Mouse (Mus musculus) kidney, adult 2 months (tissue): Measurements from ENCODE around the gene 5430419D17Rik. TPM values are rescaled to one million over a fixed set of nuclear protein-coding genes. Genes with fewer than 3 reads are reported as not detected.

ENCODE experiments used
- DNase-seq: peaks from one replicate; pipeline ENCODE4 v3.0.0; 2021
- H3K27ac ChIP-seq: fragments of 200-500 bp; 2 replicates; pipeline ENCODE4 v1.5.1; 2012; ENCODE audit warnings: low read depth, low read length, control low read depth, inconsistent platforms; ENCODE audit not compliant: insufficient read depth
- H3K27me3 ChIP-seq: fragments of 200-500 bp; replicated peaks from 2 replicates; pipeline ENCODE4 v1.6.1; 2012; ENCODE audit warnings: mild to moderate bottlenecking, moderate library complexity, low read length, inconsistent platforms; ENCODE audit not compliant: control insufficient read depth, insufficient read depth
- H3K36me3 ChIP-seq: fragments of 200-500 bp; 2 replicates; pipeline ENCODE4 v1.6.1; 2012; ENCODE audit warnings: mild to moderate bottlenecking, moderate library complexity, low read length, inconsistent platforms; ENCODE audit not compliant: control insufficient read depth, insufficient read depth
- H3K4me1 ChIP-seq: fragments of 200-500 bp; 2 replicates; pipeline ENCODE4 v1.6.1; 2011; ENCODE audit warnings: low read length; ENCODE audit not compliant: control insufficient read depth, insufficient read depth
- H3K4me3 ChIP-seq: fragments of 200-500 bp; 2 replicates; pipeline ENCODE4 v1.5.1; 2011; ENCODE audit warnings: mild to moderate bottlenecking, low read depth, low read length, control low read depth; ENCODE audit not compliant: insufficient read depth
- CTCF ChIP-seq: fragments of 200-500 bp; conservative IDR thresholded peaks from 2 replicates; pipeline ENCODE4 v1.5.1; 2011; ENCODE audit warnings: low read depth, mild to moderate bottlenecking, control low read depth, low read length, moderate library complexity, mixed read lengths; ENCODE audit not compliant: insufficient read depth, insufficient read length
- POLR2A ChIP-seq: fragments of 200-500 bp; IDR thresholded peaks from one replicate; pipeline ENCODE4 v1.6.1; 2011; ENCODE audit warnings: low read depth, low read length, control low read depth
- WGBS: fragments of 180-500 bp; shearing (Covaris S2); methylation state at CpG from one replicate; pipeline ENCODE4 v1.1.7; 2018; 5-methylcytosine and 5-hydroxymethylcytosine counted together
- polyA plus RNA-seq: library from polyadenylated mRNA; depleted of rRNA; stranded (reverse); fragments of >200 nt; gene quantifications from 2 replicates; pipeline ENCODE4 v1.2.3, GENCODE M21; 2012

5430419D17Rik gene
- polyA plus RNA-seq, 1 experiment = not detected

DNA sequence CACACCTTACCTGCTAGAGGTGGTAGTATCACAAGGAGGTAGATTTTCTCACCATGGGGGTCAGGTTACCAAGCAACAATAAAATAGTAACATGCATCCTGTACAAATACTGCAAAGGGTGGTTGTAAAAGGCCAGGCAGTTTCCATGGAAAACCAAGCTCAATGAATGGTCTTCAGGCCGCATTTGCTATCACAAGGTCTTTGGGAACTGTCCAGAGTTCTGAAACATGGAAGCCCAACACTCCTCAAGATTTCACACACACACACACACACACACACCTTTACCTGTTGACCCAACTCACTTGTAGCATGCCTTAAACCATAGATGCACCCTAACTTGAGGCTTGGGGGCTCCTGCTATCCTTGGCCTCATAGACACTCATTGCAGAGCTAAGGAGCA is 70.8 kb downstream of the 5430419D17Rik start:
- H3K4me1 ChIP-seq = no peaks in the 10 kb centered on the region
- WGBS = 5% methylated on average over 1 of the region's 1 CpGs
- TF ChIP-seq CTCF (no peak), POLR2A (no peak)

GRCm38 (mm10) chr7:131256841-131257240 is 82.6 kb downstream of the 5430419D17Rik start:
- WGBS = 92% methylated on average over 5 of the region's 5 CpGs

More for the DNA sequence above, 70.8 kb downstream of the 5430419D17Rik start:
- DNase-seq = no peak
- Histone ChIP-seq H3K27me3 (no peaks in the 10 kb centered on the region), H3K27ac (no peak overlapping the region), H3K36me3 (no peaks in the 10 kb centered on the region), H3K4me3 (no peak overlapping the region)

DNA sequence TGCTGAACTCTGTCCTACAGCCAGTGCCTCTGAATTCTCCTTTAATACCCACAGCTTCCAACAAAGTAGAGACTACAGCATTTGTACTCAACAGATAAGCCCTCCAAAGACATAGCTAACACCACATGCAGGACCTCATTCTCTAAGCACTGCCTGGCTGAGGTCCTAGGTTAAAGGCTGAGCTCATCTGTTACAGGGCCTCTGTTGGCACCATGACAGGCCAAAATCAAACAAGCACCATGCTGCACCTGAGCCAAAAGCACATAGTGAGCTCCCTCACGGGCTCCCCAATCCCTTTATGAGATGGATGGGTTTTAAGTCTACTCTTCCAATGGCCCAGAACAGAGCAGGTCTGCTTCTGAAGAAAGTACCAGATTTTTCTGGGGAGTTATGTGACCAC is 83.1 kb downstream of the 5430419D17Rik start:
- H3K27ac ChIP-seq = no peak overlapping the region
- H3K4me3 ChIP-seq = no peak overlapping the region
- H3K4me1 ChIP-seq = no peaks in the 10 kb centered on the region
- no peaks in the 10 kb centered on the region for H3K27me3 ChIP-seq
- no peaks in the 10 kb centered on the region for H3K36me3 ChIP-seq
- TF ChIP-seq POLR2A (no peak), CTCF (no peak)
- DNase-seq = no peak
- 71% methylated on average over 1 of the region's 1 CpGs for WGBS

More at GRCm38 (mm10) chr7:131256841-131257240, 82.6 kb downstream of the 5430419D17Rik start:
- no peak for DNase-seq
- Histone ChIP-seq H3K27me3 (no peaks in the 10 kb centered on the region), H3K4me3 (no peak overlapping the region), H3K4me1 (no peaks in the 10 kb centered on the region), H3K36me3 (no peaks in the 10 kb centered on the region), H3K27ac (no peak overlapping the region)
- no peak for TF ChIP-seq POLR2A
- no peak for TF ChIP-seq CTCF

DNA sequence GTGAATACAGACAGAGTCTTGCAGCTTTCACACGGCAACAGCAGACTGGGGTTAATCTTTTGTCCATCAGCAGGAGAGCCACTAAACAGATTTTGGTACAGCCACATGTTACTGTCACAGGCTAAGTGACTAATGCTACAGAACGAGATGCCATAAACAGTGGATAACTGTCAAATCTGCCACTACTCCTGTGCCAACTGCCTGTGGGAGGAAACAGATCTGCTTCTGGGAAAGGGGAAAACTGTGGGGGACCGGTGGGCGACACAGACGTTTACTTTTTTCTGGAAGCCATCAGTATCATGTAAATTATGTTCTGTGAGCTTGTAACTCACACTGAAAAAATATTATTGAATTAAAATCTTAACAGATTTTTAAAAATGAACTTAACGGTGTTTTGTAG is 86.7 kb downstream of the 5430419D17Rik start:
- Histone ChIP-seq H3K4me3 (no peak overlapping the region), H3K27ac (no peak overlapping the region), H3K36me3 (no peaks in the 10 kb centered on the region), H3K4me1 (no peaks in the 10 kb centered on the region), H3K27me3 (no peaks in the 10 kb centered on the region)
- WGBS = 37% methylated on average over 6 of the region's 6 CpGs
- DNase-seq = no peak
- TF ChIP-seq POLR2A = no peak

DNA sequence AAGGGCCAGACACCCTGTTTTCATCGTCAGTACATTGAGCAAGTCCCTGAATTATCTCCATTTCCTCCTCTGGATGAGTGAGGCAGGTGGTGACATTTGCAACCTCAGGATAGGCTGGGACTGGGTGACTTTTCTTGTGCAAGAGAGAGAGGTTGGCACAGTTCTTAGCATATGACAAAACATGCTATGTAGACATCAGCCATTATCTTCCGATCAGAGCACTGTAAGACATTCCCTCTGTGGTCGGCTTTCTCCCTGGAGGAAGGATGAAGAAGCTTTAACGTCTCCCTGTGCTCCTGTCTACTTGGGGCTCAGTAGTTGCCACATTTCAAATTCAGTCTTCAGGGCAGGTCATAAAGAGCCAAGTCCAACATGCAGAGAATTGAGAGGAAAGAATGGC is 90.0 kb downstream of the 5430419D17Rik start:
- H3K4me3 ChIP-seq = no peak overlapping the region
- DNase-seq = no peak
- H3K4me1 ChIP-seq = no peaks in the 10 kb centered on the region
- H3K27me3 ChIP-seq = no peaks in the 10 kb centered on the region
- no peak overlapping the region for H3K27ac ChIP-seq
- H3K36me3 ChIP-seq = no peaks in the 10 kb centered on the region
- TF ChIP-seq CTCF (no peak), POLR2A (no peak)
- WGBS = 87% methylated on average over 4 of the region's 4 CpGs

GRCm38 (mm10) chr7:131265851-131266250 is 91.6 kb downstream of the 5430419D17Rik start:
- 73% methylated on average over 4 of the region's 4 CpGs for WGBS
- H3K27ac ChIP-seq = no peak overlapping the region
- no peak for DNase-seq
- H3K4me1 ChIP-seq = no peaks in the 10 kb centered on the region
- H3K4me3 ChIP-seq = no peak overlapping the region
- H3K36me3 ChIP-seq = no peaks in the 10 kb centered on the region
- TF ChIP-seq POLR2A (no peak), CTCF (no peak)
- H3K27me3 ChIP-seq = no peaks in the 10 kb centered on the region

DNA sequence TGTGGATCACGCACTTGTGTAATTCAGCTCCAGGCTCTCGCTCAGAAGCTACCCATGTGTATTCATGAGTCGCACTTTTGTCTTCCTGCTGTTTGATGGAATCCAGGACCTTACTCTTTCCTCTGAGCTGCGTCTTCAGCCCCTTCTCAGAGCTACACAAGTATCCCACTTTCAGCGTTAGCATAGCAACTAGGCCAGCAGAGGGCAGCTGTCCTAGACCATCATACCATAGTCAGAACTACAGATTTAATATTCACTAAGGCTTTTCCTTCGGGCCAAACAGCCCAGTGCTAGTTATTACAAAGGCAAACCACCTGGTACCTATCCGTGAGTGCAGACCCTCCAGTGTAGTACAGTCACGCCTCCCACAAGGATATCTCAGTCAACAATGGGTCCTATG is 122.9 kb downstream of the 5430419D17Rik start:
- H3K27me3 ChIP-seq = no peaks in the 10 kb centered on the region
- no peaks in the 10 kb centered on the region for H3K36me3 ChIP-seq
- no peak for DNase-seq
- no peaks in the 10 kb centered on the region for H3K4me1 ChIP-seq
- TF ChIP-seq CTCF (no peak), POLR2A (no peak)
- no peak overlapping the region for H3K27ac ChIP-seq
- 76% methylated on average over 8 of the region's 8 CpGs for WGBS
- H3K4me3 ChIP-seq = no peak overlapping the region

- H3K4me1 ChIP-seq = no peaks in the 10 kb centered on the region
- no peak overlapping the region for H3K27ac ChIP-seq
- H3K36me3 ChIP-seq = no peaks in the 10 kb centered on the region
- H3K27me3 ChIP-seq = no peaks in the 10 kb centered on the region
- WGBS = 48% methylated on average over 8 of the region's 8 CpGs
- TF ChIP-seq POLR2A (no peak), CTCF (no peak)
- no peak for DNase-seq
- no peak overlapping the region for H3K4me3 ChIP-seq
These were observed 129.1 kb downstream of the 5430419D17Rik start for GRCm38 (mm10) chr7:131303340-131303739.
